Mouse (Mus musculus): ENCODE results near the gene Fbxo46. TPM values are rescaled to one million over a fixed set of nuclear protein-coding genes. Genes with fewer than 3 reads are reported as not detected.

Gene Fbxo46
- polyA plus RNA-seq, 1 experiment: 6.2 TPM

DNA sequence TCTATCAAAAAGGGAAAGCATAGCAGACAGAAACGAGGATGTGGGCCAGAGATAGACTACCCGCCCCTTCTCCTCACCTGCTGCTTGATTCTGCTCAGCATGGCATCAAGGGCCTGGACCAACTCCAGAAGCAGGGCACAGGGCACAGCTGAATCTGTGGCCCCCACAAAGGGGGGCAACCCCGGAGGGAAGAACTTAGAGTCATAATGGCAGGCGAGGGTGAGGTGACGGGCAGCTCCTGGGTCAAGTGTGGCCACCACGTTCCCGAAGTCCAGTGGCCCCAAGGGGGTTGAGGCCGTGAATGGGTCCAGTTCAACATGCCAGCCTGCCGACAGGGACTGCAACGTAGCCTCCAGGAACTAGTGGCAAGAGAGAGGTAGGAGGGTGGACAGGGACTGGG, 27.1 kb downstream of the Fbxo46 start:
- H3K4me3 ChIP-seq: no peak overlapping the region
- H3K79me2 ChIP-seq (ENCODE audit: control insufficient read depth, insufficient read depth): peaks cover 17% of the 10 kb centered on the region
- no peaks in the 10 kb centered on the region for H3K36me3 ChIP-seq (ENCODE audit: control insufficient read depth, insufficient read depth)
- H3K27me3 ChIP-seq (ENCODE audit: control insufficient read depth, insufficient read depth, insufficient read length): no peaks in the 10 kb centered on the region
- H3K4me2 ChIP-seq (ENCODE audit: low read depth): no peak overlapping the region
- no peak for TF ChIP-seq POLR2A (IDR thresholded peaks at IDR 0.05; ENCODE audit: insufficient read length, low read depth)
- TF ChIP-seq MAX (IDR thresholded peaks at IDR 0.05; ENCODE audit: low read depth): no peak
- TF ChIP-seq E2F4 (IDR thresholded peaks at IDR 0.05; ENCODE audit: insufficient read depth): no peak
- TF ChIP-seq REST (IDR thresholded peaks at IDR 0.05; ENCODE audit: insufficient read depth, insufficient read length): no peak
- TF ChIP-seq CEBPB (IDR thresholded peaks at IDR 0.05; ENCODE audit: insufficient read depth, poor library complexity, severe bottlenecking): no peak
- no peak overlapping the region for H3ac ChIP-seq (ENCODE audit: control insufficient read depth, insufficient read length)

GRCm38 (mm10) chr7:19147497-19148045, 27.9 kb downstream of the Fbxo46 start:
- no peak for TF ChIP-seq REST (IDR thresholded peaks at IDR 0.05; ENCODE audit: insufficient read depth, insufficient read length)
- no peak for TF ChIP-seq MYOD1 (IDR thresholded peaks at IDR 0.05; ENCODE audit: control insufficient read depth in 1 of 3, insufficient read length in 2 of 3, low read depth in 2 of 3)
- no peak for TF ChIP-seq USF1 (IDR thresholded peaks at IDR 0.05; ENCODE audit: low read depth)
- no peak for TF ChIP-seq TCF12 (IDR thresholded peaks at IDR 0.05; ENCODE audit: insufficient read depth, poor library complexity, severe bottlenecking)
- no peak for TF ChIP-seq TCF3 (IDR thresholded peaks at IDR 0.05; ENCODE audit: insufficient read length, low read depth)
- no peak for TF ChIP-seq MYOG (IDR thresholded peaks at IDR 0.05; ENCODE audit: control insufficient read depth in 1 of 3, insufficient read depth in 1 of 3, insufficient read length in 2 of 3, low read depth in 2 of 3)
- TF ChIP-seq E2F4 (IDR thresholded peaks at IDR 0.05; ENCODE audit: insufficient read depth): no peak
- no peak for TF ChIP-seq MAX (IDR thresholded peaks at IDR 0.05; ENCODE audit: low read depth)
- TF ChIP-seq CEBPB (IDR thresholded peaks at IDR 0.05; ENCODE audit: insufficient read depth, poor library complexity, severe bottlenecking): no peak
- TF ChIP-seq POLR2A (IDR thresholded peaks at IDR 0.05; ENCODE audit: insufficient read length, low read depth): no peak
- TF ChIP-seq SRF (IDR thresholded peaks at IDR 0.05; ENCODE audit: control insufficient read depth, insufficient read length, low read depth): no peak
- TF ChIP-seq POLR2AphosphoS2 (IDR thresholded peaks at IDR 0.05; ENCODE audit: insufficient read length, low read depth): no peak
- peak overlapping the region; percentile 79 for H3K4me3 ChIP-seq
- H3K36me3 ChIP-seq (ENCODE audit: control insufficient read depth, insufficient read depth): no peaks in the 10 kb centered on the region
- no peaks in the 10 kb centered on the region for H3K27me3 ChIP-seq (ENCODE audit: control insufficient read depth, insufficient read depth, insufficient read length)
- peak overlapping the region; percentile 95 for H3K4me2 ChIP-seq (ENCODE audit: low read depth)
- no peak overlapping the region for H3ac ChIP-seq (ENCODE audit: control insufficient read depth, insufficient read length)
- peaks cover 17% of the 10 kb centered on the region for H3K79me2 ChIP-seq (ENCODE audit: control insufficient read depth, insufficient read depth)

- peaks cover 17% of the 10 kb centered on the region for H3K79me2 ChIP-seq (ENCODE audit: control insufficient read depth, insufficient read depth)
- peak overlapping the region; percentile 79 for H3K4me3 ChIP-seq
- peak overlapping the region; percentile 95 for H3K4me2 ChIP-seq (ENCODE audit: low read depth)
- no peak for TF ChIP-seq MYOG (IDR thresholded peaks at IDR 0.05; ENCODE audit: control insufficient read depth in 1 of 3, insufficient read depth in 1 of 3, insufficient read length in 2 of 3, low read depth in 2 of 3)
- TF ChIP-seq TCF3 (IDR thresholded peaks at IDR 0.05; ENCODE audit: insufficient read length, low read depth): no peak
- no peak for TF ChIP-seq CEBPB (IDR thresholded peaks at IDR 0.05; ENCODE audit: insufficient read depth, poor library complexity, severe bottlenecking)
- TF ChIP-seq MYOD1 (IDR thresholded peaks at IDR 0.05; ENCODE audit: control insufficient read depth in 1 of 3, insufficient read length in 2 of 3, low read depth in 2 of 3): no peak
- H3K27me3 ChIP-seq (ENCODE audit: control insufficient read depth, insufficient read depth, insufficient read length): no peaks in the 10 kb centered on the region
- H3ac ChIP-seq (ENCODE audit: control insufficient read depth, insufficient read length): peak overlapping the region; percentile 47
- H3K36me3 ChIP-seq (ENCODE audit: control insufficient read depth, insufficient read depth): no peaks in the 10 kb centered on the region
Observed at GRCm38 (mm10) chr7:19148180-19148874, 28.7 kb downstream of the Fbxo46 start.

GRCm38 (mm10) chr7:19148875-19149541, 29.3 kb downstream of the Fbxo46 start, which contains the start of gene Qpctl:
Qpctl (minus strand) TSS chr7:19149291.
- H3K4me2 ChIP-seq (ENCODE audit: low read depth): peak within 1 kb of the TSS; percentile 95
- H3ac ChIP-seq (ENCODE audit: control insufficient read depth, insufficient read length): peak within 1 kb of the TSS; percentile 47
- TF ChIP-seq MAX (IDR thresholded peaks at IDR 0.05; ENCODE audit: low read depth) (no peak), TCF12 (IDR thresholded peaks at IDR 0.05; ENCODE audit: insufficient read depth, poor library complexity, severe bottlenecking) (no peak), REST (IDR thresholded peaks at IDR 0.05; ENCODE audit: insufficient read depth, insufficient read length) (no peak), E2F4 (IDR thresholded peaks at IDR 0.05; ENCODE audit: insufficient read depth) (no peak), MYOD1 (IDR thresholded peaks at IDR 0.05; ENCODE audit: control insufficient read depth in 1 of 3, insufficient read length in 2 of 3, low read depth in 2 of 3) (peak in 2 of 3 experiments; percentile 51 to 72), MYOG (IDR thresholded peaks at IDR 0.05; ENCODE audit: control insufficient read depth in 1 of 3, insufficient read depth in 1 of 3, insufficient read length in 2 of 3, low read depth in 2 of 3) (peak in 2 of 3 experiments; percentile 59 to 79), USF1 (IDR thresholded peaks at IDR 0.05; ENCODE audit: low read depth) (no peak), CEBPB (IDR thresholded peaks at IDR 0.05; ENCODE audit: insufficient read depth, poor library complexity, severe bottlenecking) (no peak), POLR2A (IDR thresholded peaks at IDR 0.05; ENCODE audit: insufficient read length, low read depth) (peak; percentile 76), SRF (IDR thresholded peaks at IDR 0.05; ENCODE audit: control insufficient read depth, insufficient read length, low read depth) (no peak), TCF3 (IDR thresholded peaks at IDR 0.05; ENCODE audit: insufficient read length, low read depth) (no peak), POLR2AphosphoS2 (IDR thresholded peaks at IDR 0.05; ENCODE audit: insufficient read length, low read depth) (no peak)
- H3K79me2 ChIP-seq (ENCODE audit: control insufficient read depth, insufficient read depth): peaks cover 17% of the 10 kb centered on the region
- H3K4me3 ChIP-seq: peak within 1 kb of the TSS; percentile 79
- no peaks in the 10 kb centered on the region for H3K27me3 ChIP-seq (ENCODE audit: control insufficient read depth, insufficient read depth, insufficient read length)
- H3K36me3 ChIP-seq (ENCODE audit: control insufficient read depth, insufficient read depth): peaks cover 4% of the 10 kb centered on the region

All from myocyte (in vitro differentiated cells).